Mouse (Mus musculus) layer of hippocampus, postnatal 25 days (tissue): Measurements from ENCODE around the gene Insl5. TPM values are rescaled to one million over a fixed set of nuclear protein-coding genes. Genes with fewer than 3 reads are reported as not detected.

Source experiments
- total RNA-seq, 2 experiments: library from RNA; stranded (reverse); gene quantifications; 2 replicates each; pipeline ENCODE4 v1.2.3; 2021

Insl5 gene
- total RNA-seq, 2 experiments from 2014 or later = 0.99 TPM; not detected in 1

Other genes starting within 250 kb of the Insl5 start
- under 1 TPM in 1 of 2 experiments, not detected in 1; 0.52 TPM for gene Tctex1d1, start 48.2 kb downstream of the Insl5 start, total RNA-seq
- gene Mier1, start 87.5 kb upstream of the Insl5 start, total RNA-seq = 10 to 100 TPM; 39.6 to 46.1 TPM
- 10 to 100 TPM; 10.3 to 10.8 TPM for gene Wdr78, start 87.7 kb upstream of the Insl5 start, total RNA-seq
- 10 to 100 TPM; 10.2 to 12.8 TPM for gene Slc35d1, start 188.3 kb upstream of the Insl5 start, total RNA-seq